Mouse (Mus musculus) hindbrain, embryonic 15.5 days (tissue): ENCODE data around the gene Slc25a36. TPM values are rescaled to one million over a fixed set of nuclear protein-coding genes. Genes with fewer than 3 reads are reported as not detected.
A peak's percentile ranks its signal among the peaks of the same experiment; 100 is the strongest.

ENCODE experiments used
- ATAC-seq: fragments of 200-750 bp; cut with Nextera tagmentation; 2 replicates; pipeline ENCODE4 v1.8.0; 2017; ENCODE audit warnings: low read depth, moderate number of reproducible peaks, moderate TSS enrichment; ENCODE audit not compliant: low FRiP score
- H3K27ac ChIP-seq: fragments of 300-500 bp; sonication (generic); replicated peaks from 2 replicates; pipeline ENCODE4 v1.5.1; 2015; ENCODE audit warnings: mild to moderate bottlenecking, inconsistent platforms
- H3K27me3 ChIP-seq: fragments of 300-500 bp; sonication (generic); 2 replicates; pipeline ENCODE4 v1.6.1; 2015; ENCODE audit warnings: control low read depth, inconsistent platforms
- H3K36me3 ChIP-seq: fragments of 300-500 bp; sonication (generic); 2 replicates; pipeline ENCODE4 v1.6.1; 2015; ENCODE audit warnings: control low read depth, inconsistent platforms
- H3K4me1 ChIP-seq: fragments of 300-500 bp; sonication (generic); replicated peaks from 2 replicates; pipeline ENCODE4 v1.6.1; 2015; ENCODE audit warnings: control low read depth, inconsistent platforms
- H3K4me2 ChIP-seq: fragments of 300-500 bp; sonication (generic); 2 replicates; pipeline ENCODE4 v1.6.1; 2015; ENCODE audit warnings: moderate library complexity, mild to moderate bottlenecking, inconsistent platforms
- H3K4me3 ChIP-seq: fragments of 300-500 bp; sonication (generic); 2 replicates; pipeline ENCODE4 v1.5.1; 2015; ENCODE audit warnings: mild to moderate bottlenecking, inconsistent platforms
- H3K9ac ChIP-seq: fragments of 300-500 bp; sonication (generic); 2 replicates; pipeline ENCODE4 v1.6.1; 2015; ENCODE audit warnings: inconsistent platforms
- H3K9me3 ChIP-seq: fragments of 300-500 bp; sonication (generic); 2 replicates; pipeline ENCODE4 v1.6.1; 2016; ENCODE audit warnings: control low read depth, inconsistent platforms
- WGBS: fragments of 180-500 bp; shearing (Covaris S2); methylation state at CpG from one replicate; pipeline ENCODE4 v1.1.7; 2015; 5-methylcytosine and 5-hydroxymethylcytosine counted together
- polyA plus RNA-seq: library from polyadenylated mRNA; unstranded; fragments of >200 nt; fragmentation: Nextera tagmentation; extraction: Ambion mirVana; gene quantifications from 2 replicates; pipeline ENCODE4 v1.2.1, GENCODE M21; 2015

The Slc25a36 gene
- 69.7 and 71.9 TPM in 2 replicates for polyA plus RNA-seq

GRCm38 (mm10) chr9:97110571-97111390, at the start of gene Slc25a36:
Gene Slc25a36, minus strand, starts transcription at chr9:97111157.
- Histone ChIP-seq H3K9ac (peak within 1 kb of the TSS; percentile 79), H3K36me3 (no peaks in the 10 kb centered on the region), H3K27ac (peak within 1 kb of the TSS; percentile 83), H3K9me3 (no peaks in the 10 kb centered on the region), H3K27me3 (no peaks in the 10 kb centered on the region), H3K4me2 (peak within 1 kb of the TSS; percentile 68), H3K4me1 (peaks cover 22% of the 10 kb centered on the region), H3K4me3 (peak within 1 kb of the TSS; percentile 82)
- peak; percentile 99 for ATAC-seq
- WGBS, result under 1% methylated on average over 91 of the region's 91 CpGs

- Histone ChIP-seq H3K27me3 (no peaks in the 10 kb centered on the region), H3K4me2 (no peak overlapping the region), H3K9ac (no peak overlapping the region), H3K36me3 (no peaks in the 10 kb centered on the region), H3K4me1 (no peaks in the 10 kb centered on the region), H3K4me3 (no peak overlapping the region), H3K27ac (no peak overlapping the region), H3K9me3 (no peaks in the 10 kb centered on the region)
- 68% methylated on average over 3 of the region's 3 CpGs for WGBS
- no peak for ATAC-seq
These were observed 47.5 kb upstream of the Slc25a36 start for GRCm38 (mm10) chr9:97158412-97158811.

DNA sequence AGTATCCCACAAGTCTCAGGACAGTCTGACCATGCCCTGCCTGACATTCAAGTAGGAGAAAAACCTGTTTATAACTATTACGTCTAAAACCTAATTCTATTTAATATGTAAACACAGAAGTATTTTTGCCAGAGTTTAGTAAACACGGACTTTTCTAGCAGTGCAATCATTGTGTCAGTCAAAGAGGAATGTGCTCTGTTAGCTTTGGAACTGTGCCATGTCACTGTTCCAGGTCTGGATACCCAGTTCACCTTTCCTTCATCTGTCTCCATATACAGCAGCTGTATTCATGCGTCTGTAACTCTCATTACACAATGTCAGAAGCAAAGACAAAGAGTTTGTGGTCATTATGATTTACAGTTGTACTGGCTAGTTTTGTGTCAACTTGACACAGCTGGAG, 45.0 kb upstream of the Slc25a36 start:
- Histone ChIP-seq H3K36me3 (no peaks in the 10 kb centered on the region), H3K9me3 (no peaks in the 10 kb centered on the region), H3K9ac (no peak overlapping the region), H3K4me3 (no peak overlapping the region), H3K4me1 (no peaks in the 10 kb centered on the region), H3K27me3 (no peaks in the 10 kb centered on the region), H3K27ac (no peak overlapping the region), H3K4me2 (no peak overlapping the region)
- ATAC-seq, result no peak
- WGBS, result 74% methylated on average over 3 of the region's 3 CpGs

- Histone ChIP-seq H3K4me2 (no peak overlapping the region), H3K27ac (no peak overlapping the region), H3K4me1 (no peaks in the 10 kb centered on the region), H3K9me3 (no peaks in the 10 kb centered on the region), H3K27me3 (no peaks in the 10 kb centered on the region), H3K4me3 (no peak overlapping the region), H3K9ac (no peak overlapping the region), H3K36me3 (no peaks in the 10 kb centered on the region)
- ATAC-seq, result no peak
- 95% methylated on average over 4 of the region's 4 CpGs for WGBS
These were observed 44.0 kb upstream of the Slc25a36 start for GRCm38 (mm10) chr9:97154956-97155355.

- no peak overlapping the region for H3K4me3 ChIP-seq
- H3K4me2 ChIP-seq, result no peak overlapping the region
- no peak overlapping the region for H3K9ac ChIP-seq
- no peak overlapping the region for H3K27ac ChIP-seq
- 85% methylated on average over 3 of the region's 3 CpGs for WGBS
- H3K27me3 ChIP-seq, result no peaks in the 10 kb centered on the region
- H3K9me3 ChIP-seq, result no peaks in the 10 kb centered on the region
- ATAC-seq, result no peak
- H3K36me3 ChIP-seq, result no peaks in the 10 kb centered on the region
- H3K4me1 ChIP-seq, result no peaks in the 10 kb centered on the region
These were observed 42.0 kb upstream of the Slc25a36 start for GRCm38 (mm10) chr9:97153006-97153405.

DNA sequence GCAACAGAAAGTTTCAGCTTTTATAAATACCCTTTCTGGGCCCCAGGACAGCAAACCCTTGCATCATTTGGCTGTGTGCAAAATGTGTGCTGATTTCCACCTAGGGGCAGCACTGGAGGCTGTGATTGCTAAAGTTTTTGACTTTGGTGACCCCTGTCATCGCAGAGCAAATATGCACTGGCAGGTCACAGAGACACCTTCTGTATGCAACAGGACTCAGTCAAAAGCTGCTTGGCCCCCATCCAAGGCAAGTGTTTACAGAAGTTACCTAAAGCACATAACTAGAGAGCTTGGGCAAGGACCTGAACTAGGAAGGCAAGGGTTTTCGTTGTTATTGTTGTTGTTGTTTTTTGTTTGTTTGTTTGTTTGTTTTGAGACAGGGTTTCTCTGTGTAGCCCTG, 36.3 kb upstream of the Slc25a36 start:
- H3K27ac ChIP-seq, result no peak overlapping the region
- ATAC-seq, result no peak
- H3K27me3 ChIP-seq, result no peaks in the 10 kb centered on the region
- no peaks in the 10 kb centered on the region for H3K4me1 ChIP-seq
- H3K4me2 ChIP-seq, result no peak overlapping the region
- H3K4me3 ChIP-seq, result no peak overlapping the region
- no peak overlapping the region for H3K9ac ChIP-seq
- WGBS, result 91% methylated on average over 2 of the region's 2 CpGs
- no peaks in the 10 kb centered on the region for H3K9me3 ChIP-seq
- H3K36me3 ChIP-seq, result no peaks in the 10 kb centered on the region

DNA sequence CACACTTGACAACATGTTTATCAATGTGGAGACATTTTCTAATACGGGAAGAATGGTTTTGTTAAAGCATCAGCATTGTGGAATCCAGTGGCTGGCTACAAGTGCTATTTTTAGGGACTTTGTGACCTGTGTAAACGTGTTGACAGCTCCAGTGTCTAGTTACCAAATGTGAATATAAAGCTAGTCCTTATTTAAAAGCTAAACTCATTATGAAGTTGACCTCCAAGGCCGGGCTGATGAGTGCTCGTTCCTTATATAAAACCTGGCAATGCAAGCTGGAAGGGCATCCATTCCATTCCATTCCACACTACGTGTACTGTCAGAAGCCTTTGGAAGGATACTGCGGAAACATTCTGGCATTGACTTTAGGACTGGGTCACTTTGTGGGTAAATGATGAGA, 34.4 kb upstream of the Slc25a36 start:
- H3K27me3 ChIP-seq, result no peaks in the 10 kb centered on the region
- 83% methylated on average over 6 of the region's 6 CpGs for WGBS
- H3K4me3 ChIP-seq, result no peak overlapping the region
- no peak overlapping the region for H3K9ac ChIP-seq
- H3K9me3 ChIP-seq, result no peaks in the 10 kb centered on the region
- no peak for ATAC-seq
- H3K36me3 ChIP-seq, result no peaks in the 10 kb centered on the region
- no peaks in the 10 kb centered on the region for H3K4me1 ChIP-seq
- no peak overlapping the region for H3K27ac ChIP-seq
- no peak overlapping the region for H3K4me2 ChIP-seq

DNA sequence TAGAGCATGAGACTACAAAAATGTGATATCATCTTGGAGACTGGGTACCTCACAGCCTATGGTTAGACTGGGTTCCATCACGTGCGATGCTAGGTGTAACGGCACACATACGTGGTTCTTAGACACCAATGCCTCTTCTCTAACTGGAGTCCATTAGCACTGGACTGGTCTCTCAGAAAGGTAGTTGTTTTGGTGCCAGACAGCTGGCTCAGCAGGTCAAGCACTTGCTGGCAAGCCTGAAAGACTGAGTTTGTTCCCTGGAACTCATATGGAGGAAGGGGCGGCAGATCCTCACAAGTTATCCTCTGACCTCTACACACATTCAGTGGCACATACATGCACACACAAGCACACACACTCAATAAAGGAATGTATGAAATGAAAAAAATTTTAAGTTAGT, 32.5 kb upstream of the Slc25a36 start:
- H3K4me3 ChIP-seq, result no peak overlapping the region
- H3K27ac ChIP-seq, result no peak overlapping the region
- no peaks in the 10 kb centered on the region for H3K9me3 ChIP-seq
- H3K4me2 ChIP-seq, result no peak overlapping the region
- no peak overlapping the region for H3K9ac ChIP-seq
- no peaks in the 10 kb centered on the region for H3K4me1 ChIP-seq
- H3K36me3 ChIP-seq, result no peaks in the 10 kb centered on the region
- WGBS, result 93% methylated on average over 5 of the region's 5 CpGs
- no peaks in the 10 kb centered on the region for H3K27me3 ChIP-seq
- ATAC-seq, result no peak

DNA sequence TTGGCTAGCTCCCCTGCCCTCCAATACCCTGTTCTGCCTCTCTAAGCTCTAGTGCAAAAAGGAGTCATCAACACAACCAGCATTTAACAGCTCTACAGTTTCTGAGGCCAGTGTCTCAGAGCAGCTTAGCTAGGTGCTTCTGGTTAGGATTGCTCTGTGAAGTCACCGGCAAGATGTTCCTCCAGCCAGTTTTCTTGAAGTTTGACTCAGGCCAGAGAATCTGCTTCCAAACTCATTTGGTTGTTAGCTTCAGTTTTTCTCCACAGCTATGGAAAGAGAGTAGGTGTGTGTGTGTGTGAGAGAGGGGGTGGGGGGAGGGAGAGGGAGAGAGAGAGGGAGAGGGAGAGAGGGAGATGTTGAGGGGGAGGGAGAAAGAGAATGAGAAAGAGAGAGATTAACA, 31.6 kb upstream of the Slc25a36 start:
- Histone ChIP-seq H3K4me3 (no peak overlapping the region), H3K9ac (no peak overlapping the region), H3K9me3 (no peaks in the 10 kb centered on the region), H3K27ac (no peak overlapping the region), H3K27me3 (no peaks in the 10 kb centered on the region), H3K4me1 (no peaks in the 10 kb centered on the region), H3K4me2 (no peak overlapping the region), H3K36me3 (no peaks in the 10 kb centered on the region)
- 94% methylated on average over 1 of the region's 1 CpGs for WGBS
- no peak for ATAC-seq

- no peaks in the 10 kb centered on the region for H3K27me3 ChIP-seq
- no peak overlapping the region for H3K9ac ChIP-seq
- H3K4me2 ChIP-seq, result no peak overlapping the region
- no peaks in the 10 kb centered on the region for H3K4me1 ChIP-seq
- ATAC-seq, result no peak
- no peaks in the 10 kb centered on the region for H3K9me3 ChIP-seq
- 82% methylated on average over 2 of the region's 2 CpGs for WGBS
- H3K4me3 ChIP-seq, result no peak overlapping the region
- no peak overlapping the region for H3K27ac ChIP-seq
- no peaks in the 10 kb centered on the region for H3K36me3 ChIP-seq
These were observed 30.8 kb upstream of the Slc25a36 start for GRCm38 (mm10) chr9:97141723-97142122.

GRCm38 (mm10) chr9:97140145-97140932, 29.4 kb upstream of the Slc25a36 start:
- no peak overlapping the region for H3K4me2 ChIP-seq
- H3K9ac ChIP-seq, result no peak overlapping the region
- no peak overlapping the region for H3K27ac ChIP-seq
- no peak for ATAC-seq
- H3K4me1 ChIP-seq, result no peaks in the 10 kb centered on the region
- 87% methylated on average over 10 of the region's 10 CpGs for WGBS
- H3K27me3 ChIP-seq, result no peaks in the 10 kb centered on the region
- no peaks in the 10 kb centered on the region for H3K9me3 ChIP-seq
- no peaks in the 10 kb centered on the region for H3K36me3 ChIP-seq
- no peak overlapping the region for H3K4me3 ChIP-seq

DNA sequence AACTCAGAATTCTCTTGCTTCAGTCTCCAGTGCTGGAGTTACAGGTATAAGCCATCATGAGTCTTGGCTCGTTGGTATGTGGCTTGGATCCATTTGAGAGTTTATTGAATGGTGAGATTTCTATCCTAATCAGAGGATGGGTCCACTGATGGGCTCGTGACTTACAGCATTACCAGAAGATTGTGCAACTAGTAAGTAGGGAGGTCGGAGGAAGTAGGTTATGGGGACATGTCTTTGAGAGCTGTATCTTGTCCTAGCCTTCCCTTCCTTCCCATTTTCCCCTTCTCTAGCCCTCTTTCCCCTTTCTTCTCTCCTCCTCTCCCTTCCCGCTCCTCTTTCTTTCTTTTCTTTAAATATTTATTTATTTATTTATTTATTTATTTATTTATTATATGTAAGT, 26.7 kb upstream of the Slc25a36 start:
- ATAC-seq, result no peak
- WGBS, result 93% methylated on average over 4 of the region's 4 CpGs
- no peaks in the 10 kb centered on the region for H3K4me1 ChIP-seq
- H3K4me3 ChIP-seq, result no peak overlapping the region
- H3K9ac ChIP-seq, result no peak overlapping the region
- H3K27me3 ChIP-seq, result no peaks in the 10 kb centered on the region
- H3K27ac ChIP-seq, result no peak overlapping the region
- no peaks in the 10 kb centered on the region for H3K9me3 ChIP-seq
- no peak overlapping the region for H3K4me2 ChIP-seq
- no peaks in the 10 kb centered on the region for H3K36me3 ChIP-seq
